Mouse (Mus musculus) lung, postnatal 0 days (tissue): ENCODE results near the gene Vmn1r71. TPM values are rescaled to one million over a fixed set of nuclear protein-coding genes. Genes with fewer than 3 reads are reported as not detected.
"Not testable (repeated sequence)": the region's sequence is repeated elsewhere in the genome, so short reads cannot be mapped to it uniquely, and the experiment has no call there.

Experiments used
- ATAC-seq: fragments of 200-750 bp; cut with Nextera tagmentation; 2 replicates; pipeline ENCODE4 v1.8.0; 2017; ENCODE audit warnings: moderate library complexity
- DNase-seq: peaks from one replicate; pipeline ENCODE4 v3.0.0-alpha.2; 2016; ENCODE audit warnings: low spot score
- H3K27ac ChIP-seq: fragments of 300-500 bp; sonication (generic); 2 replicates; pipeline ENCODE4 v1.5.1; 2014; ENCODE audit warnings: antibody characterized with exemption, mild to moderate bottlenecking, low read length, mixed read lengths
- H3K27me3 ChIP-seq: fragments of 300-500 bp; sonication (generic); replicated peaks from 2 replicates; pipeline ENCODE4 v1.6.1; 2014; ENCODE audit warnings: low read length, mixed read lengths; ENCODE audit not compliant: insufficient read depth
- H3K36me3 ChIP-seq: fragments of 300-500 bp; sonication (generic); 2 replicates; pipeline ENCODE4 v1.6.1; 2014; ENCODE audit warnings: low read length, mixed read lengths; ENCODE audit not compliant: insufficient read depth
- H3K4me1 ChIP-seq: fragments of 300-500 bp; sonication (generic); 2 replicates; pipeline ENCODE4 v1.6.1; 2014; ENCODE audit warnings: antibody characterized with exemption, low read depth, low read length, mixed read lengths; ENCODE audit not compliant: insufficient read depth
- H3K4me2 ChIP-seq: fragments of 300-500 bp; sonication (generic); replicated peaks from 2 replicates; pipeline ENCODE4 v1.6.1; 2014; ENCODE audit warnings: low read depth, mild to moderate bottlenecking, low read length, moderate library complexity, mixed read lengths
- H3K4me3 ChIP-seq: fragments of 300-500 bp; sonication (generic); 2 replicates; pipeline ENCODE4 v1.5.1; 2014; ENCODE audit warnings: low read depth, low read length
- H3K9ac ChIP-seq: fragments of 300-500 bp; sonication (generic); replicated peaks from 2 replicates; pipeline ENCODE4 v1.6.1; 2014; ENCODE audit warnings: low read depth, mild to moderate bottlenecking
- H3K9me3 ChIP-seq: fragments of 300-500 bp; sonication (generic); 2 replicates; pipeline ENCODE4 v1.6.1; 2016; ENCODE audit warnings: low read length, mixed read lengths
- CTCF ChIP-seq: IDR thresholded peaks from 2 replicates; pipeline ENCODE4 v1.5.1; 2016; ENCODE audit warnings: antibody characterized with exemption, mild to moderate bottlenecking
- EP300 ChIP-seq: IDR thresholded peaks from 2 replicates; pipeline ENCODE4 v1.6.1; 2016; ENCODE audit warnings: antibody characterized with exemption, mild to moderate bottlenecking, control low read depth
- polyA plus RNA-seq: library from polyadenylated mRNA; unstranded; fragments of >200 nt; fragmentation: Nextera tagmentation; extraction: Ambion mirVana; gene quantifications from 2 replicates; pipeline ENCODE4 v1.2.1, GENCODE M21; 2015

Vmn1r71 gene
- not detected in 2 replicates for polyA plus RNA-seq

DNA sequence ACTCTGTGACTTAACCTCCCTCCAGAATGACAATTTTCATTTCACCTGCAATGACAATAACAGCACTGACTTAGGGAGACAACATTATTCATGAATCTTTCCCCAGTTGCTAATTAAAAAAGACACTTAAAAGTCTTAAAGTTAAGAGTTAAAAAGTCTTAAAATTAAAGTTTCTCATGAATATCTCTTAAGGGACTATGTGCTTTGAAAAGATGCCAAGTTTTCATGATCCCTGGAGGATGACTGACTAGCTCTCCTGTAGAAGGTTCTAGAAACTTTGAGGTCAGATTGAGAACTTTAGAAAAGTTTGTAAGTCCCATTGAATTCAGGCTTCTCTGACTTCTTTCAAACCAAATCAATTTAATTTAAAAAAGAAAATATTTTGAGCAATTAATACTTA is at the start of gene Vmn1r71:
TSS of gene Vmn1r71 (minus strand) at position 101 of the 400 bp plus-strand sequence.
- Histone ChIP-seq H3K4me1 (no peaks in the 10 kb centered on the region), H3K27ac (no peak within 1 kb of the TSS), H3K4me2 (no peak within 1 kb of the TSS), H3K36me3 (no peaks in the 10 kb centered on the region), H3K9ac (no peak within 1 kb of the TSS), H3K4me3 (no peak within 1 kb of the TSS), H3K27me3 (no peaks in the 10 kb centered on the region), H3K9me3 (no peaks in the 10 kb centered on the region)
- TF ChIP-seq CTCF: no peak
- no peak for TF ChIP-seq EP300
- ATAC-seq (no peak), DNase-seq (no peak)

DNA sequence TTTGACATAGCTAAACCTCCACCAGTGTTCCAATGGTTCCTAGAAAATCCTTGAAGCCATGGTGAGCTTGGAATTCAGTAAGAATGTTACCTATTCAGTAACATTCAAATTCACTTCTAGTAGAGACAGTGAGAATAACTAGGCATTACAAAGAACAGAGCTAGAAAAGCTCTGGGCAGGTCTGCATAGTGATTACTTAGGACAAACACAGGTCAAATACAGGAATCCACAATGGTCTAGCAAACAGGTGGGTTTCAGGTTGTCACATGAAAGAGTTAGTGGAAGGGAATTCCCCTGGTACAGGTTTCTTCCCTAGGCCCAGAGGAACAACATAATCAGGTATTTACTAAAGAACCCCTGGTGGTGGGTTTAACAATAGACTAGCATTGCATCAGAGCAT is 3.4 kb upstream of the Vmn1r71 start:
- not testable (repeated sequence) for ATAC-seq, H3K9me3 ChIP-seq, H3K4me1 ChIP-seq, H3K27me3 ChIP-seq, H3K4me3 ChIP-seq, DNase-seq, H3K9ac ChIP-seq, H3K4me2 ChIP-seq, H3K36me3 ChIP-seq, H3K27ac ChIP-seq

Other genes starting within 250 kb of the Vmn1r71 start
- not detected in 2 replicates for gene Vmn1r68, start 195.9 kb downstream of the Vmn1r71 start, polyA plus RNA-seq
- not detected in 2 replicates for gene Vmn1r69, start 140.7 kb downstream of the Vmn1r71 start, polyA plus RNA-seq
- gene Vmn1r70, start 122.8 kb downstream of the Vmn1r71 start, polyA plus RNA-seq: not detected in 2 replicates
- gene Nlrp4b, start 66.6 kb downstream of the Vmn1r71 start, polyA plus RNA-seq: not detected in 2 replicates
- not detected in 2 replicates for gene Zscan4b, start 150.7 kb upstream of the Vmn1r71 start, polyA plus RNA-seq